Mouse (Mus musculus): ENCODE measurements around the gene Odf3.
"Not testable (repeated sequence)": the region's sequence is repeated elsewhere in the genome, so short reads cannot be mapped to it uniquely, and the experiment has no call there.

Odf3 gene

GRCm38 (mm10) chr7:140881696-140882468 is 34.3 kb downstream of the Odf3 start, which contains the start of the genes Psmd13 and Sirt3:
Gene Psmd13 (plus strand): TSS chr7:140881968.
Gene Sirt3 (minus strand): TSS chr7:140882309.
- DNase-seq (ENCODE audit: low spot score in 2 of 2), result peak; percentile 86 to 91

DNA sequence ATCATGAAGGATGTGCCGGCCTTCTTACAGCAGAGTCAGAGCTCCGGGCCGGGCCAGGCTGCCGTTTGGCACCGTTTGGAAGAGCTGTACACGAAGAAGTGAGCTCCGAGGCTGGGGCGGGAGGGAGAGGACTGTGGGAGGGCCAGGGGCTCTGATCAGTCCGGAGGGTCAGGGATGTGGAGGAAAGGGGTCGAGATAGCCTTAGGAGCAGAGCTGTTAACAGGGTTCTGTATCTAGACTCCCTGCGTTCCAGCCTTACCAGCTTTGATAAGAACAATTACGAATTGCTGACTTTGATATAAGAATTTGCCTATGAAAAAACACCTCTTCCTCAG is 34.8 kb downstream of the Odf3 start:
- no peak for DNase-seq (ENCODE audit: low spot score in 2 of 2)

GRCm38 (mm10) chr7:140890636-140891035 is 43.0 kb downstream of the Odf3 start:
- DNase-seq (ENCODE audit: low spot score in 2 of 2), result not testable (repeated sequence)

DNA sequence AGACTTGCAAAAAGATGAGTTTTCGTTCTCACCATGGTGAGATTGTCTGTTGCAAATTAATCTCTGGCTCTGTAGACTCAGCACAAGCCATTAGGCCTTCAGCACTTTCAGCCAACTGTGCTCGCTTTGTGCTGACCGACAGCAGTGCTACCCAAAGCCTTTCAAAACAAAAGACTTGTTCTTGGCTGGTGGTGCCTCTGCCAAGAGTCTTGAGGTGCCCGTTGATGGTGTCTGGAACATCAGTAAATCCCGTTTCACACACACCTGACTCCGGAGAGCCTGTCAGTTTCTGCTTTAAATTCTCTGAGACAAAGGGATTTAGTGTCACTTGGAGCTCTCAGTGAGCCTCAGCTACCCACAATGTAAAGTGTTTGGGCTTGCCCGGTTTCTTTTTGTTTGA is 46.4 kb downstream of the Odf3 start:
- DNase-seq (ENCODE audit: low spot score in 2 of 2), result no peak

DNA sequence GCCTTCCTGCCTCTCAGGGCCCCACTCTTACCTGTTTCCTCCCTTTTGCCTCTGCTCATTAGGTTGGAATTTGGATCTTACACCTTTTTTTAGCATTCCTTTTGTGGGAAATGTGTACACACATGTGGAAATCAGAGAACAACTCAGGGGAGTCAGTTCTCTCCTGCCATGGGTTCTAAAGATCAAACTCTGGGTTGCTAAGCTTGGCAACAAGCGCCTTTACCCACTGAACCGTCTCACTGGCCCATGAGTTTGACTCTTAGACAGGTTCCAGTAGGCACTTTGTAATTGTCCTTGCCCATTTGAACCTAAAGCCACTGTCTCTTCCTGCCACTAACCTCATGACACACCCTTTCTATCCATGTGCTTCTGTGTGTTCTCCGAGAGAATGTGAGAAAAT is 47.0 kb downstream of the Odf3 start:
- DNase-seq (ENCODE audit: low spot score in 2 of 2), result no peak

DNA sequence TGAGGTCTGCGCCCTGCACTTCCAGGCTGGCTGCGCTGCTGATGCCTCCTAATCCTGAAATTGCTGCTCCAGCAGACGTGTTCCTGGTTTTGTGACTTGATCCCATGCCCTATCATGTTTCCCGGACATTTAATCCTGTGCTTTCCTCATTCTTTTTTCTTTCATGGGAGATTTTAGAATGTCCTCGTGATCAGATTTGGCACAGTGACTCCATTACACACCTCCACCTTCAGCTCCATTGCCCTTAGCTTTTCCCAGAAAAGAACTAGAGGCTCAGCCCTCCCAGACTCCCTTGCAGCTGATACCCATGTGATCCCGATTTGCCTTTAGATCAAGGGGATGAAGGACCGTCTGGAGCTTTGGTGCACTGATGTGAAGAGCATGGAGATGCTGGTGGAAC is 50.3 kb downstream of the Odf3 start:
- no peak for DNase-seq (ENCODE audit: low spot score in 2 of 2)

DNA sequence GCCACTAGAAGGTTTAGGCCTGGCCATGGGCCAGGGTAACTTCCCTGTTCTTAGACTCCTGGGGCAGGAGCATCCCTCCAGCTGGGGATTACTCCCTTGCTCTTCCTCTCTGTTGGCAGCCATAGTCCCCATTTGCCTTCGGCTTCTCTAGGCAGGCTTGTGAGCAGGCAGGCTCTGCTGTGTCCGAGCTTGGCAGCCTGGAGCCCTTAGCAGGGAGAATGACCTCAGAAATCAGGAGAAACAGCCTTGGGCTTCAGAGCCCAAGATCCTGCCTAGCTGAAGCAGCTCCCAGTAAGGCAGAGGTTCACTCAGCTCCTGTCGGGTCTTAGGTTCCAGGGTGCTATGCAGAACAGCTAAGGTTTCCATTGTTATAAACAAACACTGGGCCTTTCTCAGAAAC is 51.5 kb downstream of the Odf3 start:
- DNase-seq (ENCODE audit: low spot score in 2 of 2), result no peak

DNA sequence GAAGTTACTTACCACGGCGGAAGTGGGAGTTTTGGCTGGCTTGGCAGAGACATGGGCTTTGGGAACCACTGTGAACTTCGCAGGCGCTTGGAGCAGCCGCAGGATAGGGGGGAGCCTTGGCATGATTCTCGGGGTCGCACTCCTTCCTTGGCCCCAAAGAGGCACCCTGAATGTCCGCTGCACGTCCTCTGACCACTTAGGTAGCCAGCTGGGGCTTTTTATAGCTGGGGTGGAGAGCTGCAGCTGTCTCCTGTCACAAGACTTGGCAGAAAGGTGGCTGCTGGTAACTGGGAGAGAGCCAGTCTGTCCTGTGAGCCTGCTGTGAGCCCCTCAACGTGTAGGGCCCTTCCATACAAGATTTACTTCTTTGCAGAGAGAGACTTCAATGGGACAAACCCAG is 52.6 kb downstream of the Odf3 start, which contains the start of gene Cox8b:
Cox8b (minus strand) TSS at position 227 of the 400 bp plus-strand sequence.
- no peak for DNase-seq (ENCODE audit: low spot score in 2 of 2)
